Mouse (Mus musculus) kidney, embryonic 14.5 days (tissue): ENCODE measurements around the gene Reg4. TPM values are rescaled to one million over a fixed set of nuclear protein-coding genes. Genes with fewer than 3 reads are reported as not detected.

Experiments
- ATAC-seq: fragments of 200-750 bp; cut with Nextera tagmentation; 2 replicates; pipeline ENCODE4 v1.8.0; 2017; ENCODE audit warnings: moderate number of reproducible peaks, mild to moderate bottlenecking, moderate TSS enrichment, moderate library complexity; ENCODE audit not compliant: low FRiP score, low TSS enrichment
- H3K27ac ChIP-seq: fragments of 300-500 bp; sonication (generic); 2 replicates; pipeline ENCODE4 v1.5.1; 2014; ENCODE audit warnings: low read depth, mild to moderate bottlenecking, low read length, moderate library complexity, mixed read lengths
- H3K27me3 ChIP-seq: fragments of 300-500 bp; sonication (generic); 2 replicates; pipeline ENCODE4 v1.6.1; 2014; ENCODE audit warnings: mild to moderate bottlenecking, low read length; ENCODE audit not compliant: control insufficient read depth, insufficient read depth
- H3K36me3 ChIP-seq: fragments of 300-500 bp; sonication (generic); 2 replicates; pipeline ENCODE4 v1.6.1; 2014; ENCODE audit warnings: low read length, mixed read lengths; ENCODE audit not compliant: control insufficient read depth, insufficient read depth
- H3K4me1 ChIP-seq: fragments of 300-500 bp; sonication (generic); 2 replicates; pipeline ENCODE4 v1.6.1; 2014; ENCODE audit warnings: low read length, mixed read lengths; ENCODE audit not compliant: control insufficient read depth, insufficient read depth
- H3K4me2 ChIP-seq: fragments of 300-500 bp; sonication (generic); replicated peaks from 2 replicates; pipeline ENCODE4 v1.6.1; 2014; ENCODE audit warnings: low read depth, mild to moderate bottlenecking, low read length
- H3K4me3 ChIP-seq: fragments of 300-500 bp; sonication (generic); 2 replicates; pipeline ENCODE4 v1.5.1; 2014; ENCODE audit warnings: mild to moderate bottlenecking, low read length
- H3K9ac ChIP-seq: fragments of 300-500 bp; sonication (generic); 2 replicates; pipeline ENCODE4 v1.6.1; 2014; ENCODE audit warnings: low read depth, mild to moderate bottlenecking, low read length, moderate library complexity
- H3K9me3 ChIP-seq: fragments of 300-500 bp; sonication (generic); 2 replicates; pipeline ENCODE4 v1.6.1; 2016; ENCODE audit warnings: low read length; ENCODE audit not compliant: control insufficient read depth
- WGBS: fragments of 180-500 bp; shearing (Covaris S2); extraction: QIAGEN DNeasy Blood & Tissue Kit; methylation state at CpG from one replicate; pipeline ENCODE4 v1.1.7; 2014; 5-methylcytosine and 5-hydroxymethylcytosine counted together
- polyA plus RNA-seq: library from polyadenylated mRNA; unstranded; fragments of >200 nt; fragmentation: Nextera tagmentation; extraction: Ambion mirVana; gene quantifications from 2 replicates; pipeline ENCODE4 v1.2.1, GENCODE M21; 2014

Gene Reg4
- polyA plus RNA-seq, 1 experiment from 2014 or later, result not detected

DNA sequence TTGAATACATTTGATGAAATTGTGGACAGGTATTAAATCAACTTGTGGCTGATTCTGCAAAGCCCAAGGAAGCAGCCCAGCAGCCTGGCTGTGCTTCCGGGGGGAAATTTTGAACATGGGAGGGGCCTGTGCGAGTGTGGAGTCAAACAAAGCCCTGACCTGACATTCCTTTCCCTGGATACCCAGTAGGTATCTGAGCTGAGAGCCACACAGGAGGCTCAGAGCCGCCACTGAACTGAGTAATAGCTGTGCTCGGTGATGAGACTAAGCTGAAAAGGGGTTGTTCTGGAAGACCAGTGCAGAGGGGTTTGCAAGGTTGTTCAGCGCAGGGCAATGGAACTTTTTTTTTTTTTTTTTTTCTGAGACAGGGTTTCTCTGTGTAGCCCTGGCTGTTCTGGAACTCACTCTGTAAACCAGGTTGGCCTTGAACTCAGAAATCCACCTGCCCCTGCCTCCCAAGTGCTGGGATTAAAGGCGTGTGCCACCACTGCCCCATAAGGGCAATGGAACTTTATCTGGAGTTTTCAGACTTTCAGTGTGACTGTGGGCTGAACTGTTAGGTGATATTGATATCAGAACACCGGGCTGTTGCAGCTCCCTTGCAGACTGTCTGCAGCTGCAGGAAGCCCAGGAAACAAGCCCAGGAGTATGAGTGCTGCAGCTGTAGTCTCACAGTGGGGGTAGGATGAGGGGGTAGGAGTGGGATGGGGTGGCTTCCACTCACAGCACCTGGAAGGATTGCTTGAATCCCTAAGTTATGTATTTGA is 25.2 kb downstream of the Reg4 start:
- Histone ChIP-seq H3K4me2 (no peak overlapping the region), H3K27me3 (no peaks in the 10 kb centered on the region), H3K36me3 (no peaks in the 10 kb centered on the region), H3K4me1 (no peaks in the 10 kb centered on the region), H3K27ac (no peak overlapping the region), H3K4me3 (no peak overlapping the region), H3K9ac (no peak overlapping the region), H3K9me3 (no peaks in the 10 kb centered on the region)
- ATAC-seq, result no peak
- WGBS, result 63% methylated on average over 7 of the region's 7 CpGs

GRCm38 (mm10) chr3:98249378-98249777 is 27.4 kb downstream of the Reg4 start:
- Histone ChIP-seq H3K4me3 (no peak overlapping the region), H3K27me3 (no peaks in the 10 kb centered on the region), H3K4me1 (no peaks in the 10 kb centered on the region), H3K4me2 (no peak overlapping the region), H3K27ac (no peak overlapping the region), H3K9ac (no peak overlapping the region), H3K36me3 (no peaks in the 10 kb centered on the region), H3K9me3 (peaks cover 11% of the 10 kb centered on the region)
- 70% methylated on average over 2 of the region's 2 CpGs for WGBS
- ATAC-seq, result no peak

DNA sequence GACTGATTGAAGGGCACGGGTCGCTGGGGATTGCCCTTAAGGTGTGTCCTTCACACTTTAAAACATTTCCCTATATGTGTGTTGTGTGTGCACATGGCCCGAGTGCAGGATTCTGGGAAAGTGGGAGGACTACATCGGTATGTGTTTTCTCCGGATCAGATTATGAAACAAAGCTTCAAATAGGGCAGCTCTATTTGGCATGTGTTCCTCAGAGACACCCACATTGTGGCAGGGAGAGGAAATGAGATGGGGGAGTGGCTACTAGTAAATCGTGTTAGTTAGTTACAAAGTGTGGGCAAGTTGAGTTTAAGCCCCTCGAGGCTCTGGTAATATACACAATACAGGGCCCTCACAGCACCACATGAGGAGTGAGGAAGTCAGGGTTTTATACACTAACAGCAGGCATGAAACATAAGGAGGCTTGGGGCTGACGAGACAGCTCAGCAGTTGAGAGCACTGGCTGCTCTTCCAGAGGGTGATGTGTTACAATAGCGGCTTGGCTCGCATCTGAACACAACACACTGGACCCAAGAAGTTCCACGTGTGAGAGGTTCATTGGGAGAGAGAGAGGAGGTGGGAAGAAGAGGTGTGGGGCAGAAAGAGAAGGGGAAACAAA is 28.0 kb downstream of the Reg4 start:
- no peaks in the 10 kb centered on the region for H3K4me1 ChIP-seq
- H3K4me3 ChIP-seq, result no peak overlapping the region
- no peak overlapping the region for H3K4me2 ChIP-seq
- no peaks in the 10 kb centered on the region for H3K36me3 ChIP-seq
- peaks cover 11% of the 10 kb centered on the region for H3K9me3 ChIP-seq
- no peak overlapping the region for H3K9ac ChIP-seq
- no peak overlapping the region for H3K27ac ChIP-seq
- H3K27me3 ChIP-seq, result no peaks in the 10 kb centered on the region
- WGBS, result 73% methylated on average over 11 of the region's 11 CpGs
- no peak for ATAC-seq

DNA sequence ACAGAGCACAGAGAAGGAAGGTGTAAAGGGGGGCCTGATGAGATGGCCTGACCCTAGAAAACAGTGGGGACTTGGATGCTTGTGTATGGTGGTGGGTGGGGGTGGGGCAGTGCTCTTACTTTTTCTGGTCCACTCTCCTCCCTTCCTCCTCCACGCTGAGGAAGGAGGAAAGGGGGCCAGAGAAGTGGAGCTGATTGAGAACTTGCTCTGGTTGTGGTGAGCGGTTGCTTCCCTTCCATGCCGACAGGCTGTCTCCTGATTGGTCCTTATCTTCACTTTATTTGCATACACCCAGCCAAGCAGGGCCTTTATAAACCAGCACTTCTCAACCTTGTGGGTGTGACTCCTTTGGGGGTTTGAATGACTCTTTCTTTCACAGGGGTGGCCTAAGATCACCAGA is 32.1 kb downstream of the Reg4 start:
- H3K27ac ChIP-seq, result no peak overlapping the region
- H3K9ac ChIP-seq, result no peak overlapping the region
- no peaks in the 10 kb centered on the region for H3K36me3 ChIP-seq
- H3K9me3 ChIP-seq, result peaks cover 11% of the 10 kb centered on the region
- H3K4me3 ChIP-seq, result no peak overlapping the region
- WGBS, result 85% methylated on average over 3 of the region's 3 CpGs
- H3K27me3 ChIP-seq, result no peaks in the 10 kb centered on the region
- ATAC-seq, result no peak
- no peak overlapping the region for H3K4me2 ChIP-seq
- H3K4me1 ChIP-seq, result no peaks in the 10 kb centered on the region

GRCm38 (mm10) chr3:98254656-98255583 is 33.0 kb downstream of the Reg4 start:
- H3K4me3 ChIP-seq, result no peak overlapping the region
- no peak for ATAC-seq
- no peaks in the 10 kb centered on the region for H3K36me3 ChIP-seq
- H3K4me1 ChIP-seq, result no peaks in the 10 kb centered on the region
- peaks cover 11% of the 10 kb centered on the region for H3K9me3 ChIP-seq
- H3K9ac ChIP-seq, result no peak overlapping the region
- H3K27ac ChIP-seq, result no peak overlapping the region
- no peaks in the 10 kb centered on the region for H3K27me3 ChIP-seq
- WGBS, result 92% methylated on average over 8 of the region's 8 CpGs
- H3K4me2 ChIP-seq, result no peak overlapping the region

- Histone ChIP-seq H3K27ac (no peak overlapping the region), H3K9ac (no peak overlapping the region), H3K27me3 (no peaks in the 10 kb centered on the region), H3K4me3 (no peak overlapping the region), H3K4me1 (no peaks in the 10 kb centered on the region), H3K36me3 (no peaks in the 10 kb centered on the region), H3K4me2 (no peak overlapping the region), H3K9me3 (no peaks in the 10 kb centered on the region)
- no peak for ATAC-seq
- WGBS, result 90% methylated on average over 4 of the region's 4 CpGs
Measured at GRCm38 (mm10) chr3:98258723-98259122, 36.8 kb downstream of the Reg4 start.

DNA sequence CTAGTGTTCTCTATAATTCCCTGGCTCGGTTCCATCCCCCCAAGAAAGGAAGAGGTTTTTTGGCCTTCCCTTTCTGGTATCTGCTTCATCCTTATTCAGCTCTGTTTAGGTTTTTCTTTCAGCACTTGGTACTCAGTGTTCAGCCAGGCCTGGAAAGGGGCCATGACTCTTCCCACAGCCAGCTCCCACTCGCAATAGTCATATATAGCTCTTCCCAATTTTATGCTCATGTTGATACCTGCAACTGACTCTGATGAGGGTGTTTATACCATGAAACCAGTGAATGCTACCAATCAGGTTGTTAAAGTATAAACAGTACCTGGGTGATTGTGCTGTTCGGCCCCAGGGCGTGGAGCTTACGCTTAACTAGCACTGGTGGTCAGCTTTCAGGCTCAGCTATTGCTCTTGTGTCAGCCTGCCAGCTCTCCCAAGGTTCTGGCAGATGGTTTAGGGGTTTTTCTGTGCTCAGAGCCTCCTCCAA is 37.4 kb downstream of the Reg4 start:
- H3K36me3 ChIP-seq, result no peaks in the 10 kb centered on the region
- no peaks in the 10 kb centered on the region for H3K27me3 ChIP-seq
- H3K27ac ChIP-seq, result no peak overlapping the region
- H3K4me2 ChIP-seq, result no peak overlapping the region
- H3K9me3 ChIP-seq, result no peaks in the 10 kb centered on the region
- H3K4me3 ChIP-seq, result no peak overlapping the region
- ATAC-seq, result no peak
- 80% methylated on average over 5 of the region's 5 CpGs for WGBS
- no peaks in the 10 kb centered on the region for H3K4me1 ChIP-seq
- no peak overlapping the region for H3K9ac ChIP-seq

GRCm38 (mm10) chr3:98260534-98260933 is 38.6 kb downstream of the Reg4 start:
- H3K4me2 ChIP-seq, result no peak overlapping the region
- no peak overlapping the region for H3K4me3 ChIP-seq
- no peaks in the 10 kb centered on the region for H3K27me3 ChIP-seq
- no peaks in the 10 kb centered on the region for H3K4me1 ChIP-seq
- no peaks in the 10 kb centered on the region for H3K36me3 ChIP-seq
- H3K9ac ChIP-seq, result no peak overlapping the region
- H3K9me3 ChIP-seq, result no peaks in the 10 kb centered on the region
- ATAC-seq, result no peak
- H3K27ac ChIP-seq, result no peak overlapping the region
- WGBS, result 82% methylated on average over 3 of the region's 3 CpGs
